Mouse (Mus musculus): ENCODE data around the gene Epha1. TPM values are rescaled to one million over a fixed set of nuclear protein-coding genes. Genes with fewer than 3 reads are reported as not detected.
A peak's percentile ranks its signal among the peaks of the same experiment; 100 is the strongest.

The Epha1 gene
- polyA plus RNA-seq (2015; fragmentation: Nextera tagmentation; extraction: Ambion mirVana), result 0.14 and 0.27 TPM in 2 replicates

DNA sequence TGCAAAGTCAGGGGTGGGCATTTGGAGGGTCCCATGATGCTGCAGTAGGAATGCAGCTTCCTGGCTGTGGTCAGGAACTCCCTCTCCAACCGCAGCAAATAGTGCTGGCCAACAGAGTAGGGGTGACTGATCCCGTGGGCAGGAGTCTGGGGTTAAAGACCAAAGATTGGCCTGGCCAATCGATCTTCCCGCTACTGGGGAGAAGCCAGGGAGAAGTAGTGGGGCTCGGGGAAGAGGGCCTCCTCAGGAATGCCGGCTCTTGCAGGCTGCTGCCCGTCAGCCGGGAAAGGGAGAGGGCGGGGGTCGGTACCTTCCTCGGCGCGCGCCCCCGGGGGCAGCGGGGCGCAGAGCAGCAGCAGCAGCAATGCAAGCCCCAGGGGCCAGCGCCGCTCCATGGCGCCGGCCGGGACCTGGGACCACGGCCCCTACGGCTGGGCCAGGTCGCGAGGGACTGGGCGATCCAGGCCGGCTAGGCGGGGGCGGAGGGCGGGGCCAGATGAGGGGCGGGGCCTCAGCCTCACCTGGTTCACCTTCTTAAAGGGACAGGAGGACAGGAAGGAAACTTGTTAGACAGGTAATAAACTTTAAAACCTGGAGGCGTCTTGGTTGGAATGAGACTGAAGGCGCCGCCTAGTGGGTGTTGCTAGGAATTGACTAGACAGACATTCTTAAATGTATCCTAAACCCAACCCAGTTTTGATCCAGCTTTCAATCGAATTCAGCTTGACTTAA lies at the start of gene Epha1:
Epha1 (minus strand) TSS at position 453 of the 732 bp plus-strand sequence.
- Histone ChIP-seq H3K4me3 (replicated peaks; ENCODE audit: low read length) (peak within 1 kb of the TSS; percentile 37), H3K4me1 (replicated peaks; ENCODE audit: control insufficient read depth, insufficient read depth, low read length) (peaks cover 10% of the 10 kb centered on the region), H3K9me3 (ENCODE audit: control insufficient read depth, low read length) (no peaks in the 10 kb centered on the region), H3K9ac (replicated peaks; ENCODE audit: low read depth, low read length) (no peak within 1 kb of the TSS; the same call in 1 of the 2 replicates), H3K4me2 (ENCODE audit: low read length) (peak within 1 kb of the TSS; percentile 69), H3K27ac (ENCODE audit: low read length) (no peak within 1 kb of the TSS), H3K27me3 (replicated peaks; ENCODE audit: control insufficient read depth, insufficient read depth, low read length) (no peaks in the 10 kb centered on the region; the same call in 1 of the 2 replicates), H3K36me3 (ENCODE audit: control insufficient read depth, insufficient read depth) (no peaks in the 10 kb centered on the region)
- under 1% methylated on average over 35 of the region's 36 CpGs for WGBS
- peak; percentile 61 for ATAC-seq

GRCm38 (mm10) chr6:42421439-42421838 lies 48.4 kb upstream of the Epha1 start:
- Histone ChIP-seq H3K4me1 (replicated peaks; ENCODE audit: control insufficient read depth, insufficient read depth, low read length) (no peaks in the 10 kb centered on the region), H3K27ac (ENCODE audit: low read length) (no peak overlapping the region)
- 88% methylated on average over 2 of the region's 2 CpGs for WGBS

GRCm38 (mm10) chr6:42419443-42419842 lies 46.4 kb upstream of the Epha1 start:
- H3K27ac ChIP-seq (ENCODE audit: low read length), result no peak overlapping the region
- WGBS, result 96% methylated on average over 2 of the region's 2 CpGs
- no peak overlapping the region for H3K4me2 ChIP-seq (ENCODE audit: low read length)
- ATAC-seq, result no peak
- H3K9ac ChIP-seq (replicated peaks; ENCODE audit: low read depth, low read length), result no peak overlapping the region
- H3K4me1 ChIP-seq (replicated peaks; ENCODE audit: control insufficient read depth, insufficient read depth, low read length), result no peaks in the 10 kb centered on the region
- no peaks in the 10 kb centered on the region for H3K27me3 ChIP-seq (replicated peaks; ENCODE audit: control insufficient read depth, insufficient read depth, low read length)
- no peaks in the 10 kb centered on the region for H3K9me3 ChIP-seq (ENCODE audit: control insufficient read depth, low read length)
- H3K4me3 ChIP-seq (replicated peaks; ENCODE audit: low read length), result no peak overlapping the region
- no peaks in the 10 kb centered on the region for H3K36me3 ChIP-seq (ENCODE audit: control insufficient read depth, insufficient read depth)

More at GRCm38 (mm10) chr6:42421439-42421838, 48.4 kb upstream of the Epha1 start:
- H3K9ac ChIP-seq (replicated peaks; ENCODE audit: low read depth, low read length), result no peak overlapping the region
- H3K4me3 ChIP-seq (replicated peaks; ENCODE audit: low read length), result no peak overlapping the region
- H3K27me3 ChIP-seq (replicated peaks; ENCODE audit: control insufficient read depth, insufficient read depth, low read length), result no peaks in the 10 kb centered on the region
- H3K4me2 ChIP-seq (ENCODE audit: low read length), result no peak overlapping the region
- ATAC-seq, result no peak
- no peaks in the 10 kb centered on the region for H3K36me3 ChIP-seq (ENCODE audit: control insufficient read depth, insufficient read depth)
- no peaks in the 10 kb centered on the region for H3K9me3 ChIP-seq (ENCODE audit: control insufficient read depth, low read length)

DNA sequence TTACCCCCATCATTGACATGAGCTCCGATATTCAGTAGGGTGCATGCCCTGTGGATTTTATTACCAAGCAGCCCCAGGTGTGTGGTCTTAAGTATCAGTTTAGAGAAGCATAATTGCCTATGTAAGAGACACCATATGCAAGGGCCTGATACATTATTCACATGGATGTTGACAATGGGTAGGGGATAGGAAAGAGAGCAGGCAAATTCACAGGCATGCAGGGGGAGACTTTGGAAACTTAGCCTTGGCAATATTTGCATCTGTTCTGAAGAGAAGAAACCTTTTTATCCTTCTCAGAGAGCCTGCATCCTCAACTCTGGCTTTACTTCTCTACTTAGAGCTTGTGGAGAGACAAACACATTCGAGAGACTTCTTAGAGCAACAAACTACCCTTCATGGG lies 32.1 kb upstream of the Epha1 start, which contains the start of gene Tas2r135:
Tas2r135 (plus strand) TSS at position 301 of the 400 bp plus-strand sequence.
- Histone ChIP-seq H3K4me3 (replicated peaks; ENCODE audit: low read length) (no peak within 1 kb of the TSS), H3K27me3 (replicated peaks; ENCODE audit: control insufficient read depth, insufficient read depth, low read length) (no peaks in the 10 kb centered on the region), H3K4me1 (replicated peaks; ENCODE audit: control insufficient read depth, insufficient read depth, low read length) (no peaks in the 10 kb centered on the region), H3K9me3 (ENCODE audit: control insufficient read depth, low read length) (no peaks in the 10 kb centered on the region), H3K9ac (replicated peaks; ENCODE audit: low read depth, low read length) (no peak within 1 kb of the TSS), H3K4me2 (ENCODE audit: low read length) (no peak within 1 kb of the TSS), H3K27ac (ENCODE audit: low read length) (no peak within 1 kb of the TSS), H3K36me3 (ENCODE audit: control insufficient read depth, insufficient read depth) (no peaks in the 10 kb centered on the region)
- WGBS, result 85% methylated on average over 2 of the region's 2 CpGs
- no peak for ATAC-seq

- no peak within 1 kb of the TSS for H3K9ac ChIP-seq (replicated peaks; ENCODE audit: low read depth, low read length)
- H3K36me3 ChIP-seq (ENCODE audit: control insufficient read depth, insufficient read depth), result no peaks in the 10 kb centered on the region
- no peaks in the 10 kb centered on the region for H3K9me3 ChIP-seq (ENCODE audit: control insufficient read depth, low read length)
- H3K4me3 ChIP-seq (replicated peaks; ENCODE audit: low read length), result no peak within 1 kb of the TSS
- no peaks in the 10 kb centered on the region for H3K27me3 ChIP-seq (replicated peaks; ENCODE audit: control insufficient read depth, insufficient read depth, low read length)
- 86% methylated on average over 1 of the region's 1 CpGs for WGBS
- H3K27ac ChIP-seq (ENCODE audit: low read length), result no peak within 1 kb of the TSS
- no peaks in the 10 kb centered on the region for H3K4me1 ChIP-seq (replicated peaks; ENCODE audit: control insufficient read depth, insufficient read depth, low read length)
- no peak for ATAC-seq
- H3K4me2 ChIP-seq (ENCODE audit: low read length), result no peak within 1 kb of the TSS
These were observed 26.9 kb upstream of the Epha1 start, which contains the start of gene Tas2r143 for GRCm38 (mm10) chr6:42399938-42400337. Gene Tas2r143, plus strand, starts transcription at chr6:42400238.

GRCm38 (mm10) chr6:42398998-42399397 lies 25.9 kb upstream of the Epha1 start:
- ATAC-seq, result no peak
- no peaks in the 10 kb centered on the region for H3K36me3 ChIP-seq (ENCODE audit: control insufficient read depth, insufficient read depth)
- H3K4me2 ChIP-seq (ENCODE audit: low read length), result no peak overlapping the region
- H3K4me3 ChIP-seq (replicated peaks; ENCODE audit: low read length), result no peak overlapping the region
- H3K27ac ChIP-seq (ENCODE audit: low read length), result no peak overlapping the region
- 96% methylated on average over 1 of the region's 1 CpGs for WGBS
- no peaks in the 10 kb centered on the region for H3K27me3 ChIP-seq (replicated peaks; ENCODE audit: control insufficient read depth, insufficient read depth, low read length)
- no peaks in the 10 kb centered on the region for H3K4me1 ChIP-seq (replicated peaks; ENCODE audit: control insufficient read depth, insufficient read depth, low read length)
- H3K9me3 ChIP-seq (ENCODE audit: control insufficient read depth, low read length), result no peaks in the 10 kb centered on the region
- no peak overlapping the region for H3K9ac ChIP-seq (replicated peaks; ENCODE audit: low read depth, low read length)

DNA sequence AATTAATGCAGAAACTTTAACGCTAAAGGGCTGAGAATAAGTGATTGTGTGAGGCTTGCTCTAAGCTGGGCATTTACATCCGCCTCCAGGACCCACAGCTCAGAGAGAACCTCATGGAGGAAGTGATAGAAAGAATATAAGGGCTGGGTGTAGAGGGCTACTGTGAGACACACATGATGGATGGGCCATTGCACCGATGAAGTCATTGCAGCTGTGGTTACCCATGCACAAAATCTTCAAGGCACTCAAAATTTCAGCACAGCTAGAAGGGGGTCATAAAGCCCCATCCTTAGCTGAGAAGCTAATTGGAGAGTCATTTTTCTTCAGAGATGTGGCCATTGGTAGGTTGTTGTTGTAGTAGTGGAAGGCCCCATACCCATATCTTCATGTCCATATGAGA lies 25.2 kb upstream of the Epha1 start:
- no peak for ATAC-seq
- Histone ChIP-seq H3K27me3 (replicated peaks; ENCODE audit: control insufficient read depth, insufficient read depth, low read length) (no peaks in the 10 kb centered on the region), H3K9ac (replicated peaks; ENCODE audit: low read depth, low read length) (no peak overlapping the region), H3K27ac (ENCODE audit: low read length) (no peak overlapping the region), H3K4me1 (replicated peaks; ENCODE audit: control insufficient read depth, insufficient read depth, low read length) (no peaks in the 10 kb centered on the region), H3K4me2 (ENCODE audit: low read length) (no peak overlapping the region), H3K4me3 (replicated peaks; ENCODE audit: low read length) (no peak overlapping the region), H3K36me3 (ENCODE audit: control insufficient read depth, insufficient read depth) (no peaks in the 10 kb centered on the region), H3K9me3 (ENCODE audit: control insufficient read depth, low read length) (no peaks in the 10 kb centered on the region)
- 92% methylated on average over 3 of the region's 3 CpGs for WGBS

- Histone ChIP-seq H3K27ac (ENCODE audit: low read length) (no peak overlapping the region), H3K27me3 (replicated peaks; ENCODE audit: control insufficient read depth, insufficient read depth, low read length) (no peaks in the 10 kb centered on the region), H3K4me3 (replicated peaks; ENCODE audit: low read length) (no peak overlapping the region), H3K9ac (replicated peaks; ENCODE audit: low read depth, low read length) (no peak overlapping the region), H3K4me2 (ENCODE audit: low read length) (no peak overlapping the region), H3K36me3 (ENCODE audit: control insufficient read depth, insufficient read depth) (no peaks in the 10 kb centered on the region), H3K9me3 (ENCODE audit: control insufficient read depth, low read length) (no peaks in the 10 kb centered on the region), H3K4me1 (replicated peaks; ENCODE audit: control insufficient read depth, insufficient read depth, low read length) (no peaks in the 10 kb centered on the region)
- ATAC-seq, result no peak
- WGBS, result 75% methylated on average over 3 of the region's 3 CpGs
These were observed 24.1 kb upstream of the Epha1 start for GRCm38 (mm10) chr6:42397041-42397657.

DNA sequence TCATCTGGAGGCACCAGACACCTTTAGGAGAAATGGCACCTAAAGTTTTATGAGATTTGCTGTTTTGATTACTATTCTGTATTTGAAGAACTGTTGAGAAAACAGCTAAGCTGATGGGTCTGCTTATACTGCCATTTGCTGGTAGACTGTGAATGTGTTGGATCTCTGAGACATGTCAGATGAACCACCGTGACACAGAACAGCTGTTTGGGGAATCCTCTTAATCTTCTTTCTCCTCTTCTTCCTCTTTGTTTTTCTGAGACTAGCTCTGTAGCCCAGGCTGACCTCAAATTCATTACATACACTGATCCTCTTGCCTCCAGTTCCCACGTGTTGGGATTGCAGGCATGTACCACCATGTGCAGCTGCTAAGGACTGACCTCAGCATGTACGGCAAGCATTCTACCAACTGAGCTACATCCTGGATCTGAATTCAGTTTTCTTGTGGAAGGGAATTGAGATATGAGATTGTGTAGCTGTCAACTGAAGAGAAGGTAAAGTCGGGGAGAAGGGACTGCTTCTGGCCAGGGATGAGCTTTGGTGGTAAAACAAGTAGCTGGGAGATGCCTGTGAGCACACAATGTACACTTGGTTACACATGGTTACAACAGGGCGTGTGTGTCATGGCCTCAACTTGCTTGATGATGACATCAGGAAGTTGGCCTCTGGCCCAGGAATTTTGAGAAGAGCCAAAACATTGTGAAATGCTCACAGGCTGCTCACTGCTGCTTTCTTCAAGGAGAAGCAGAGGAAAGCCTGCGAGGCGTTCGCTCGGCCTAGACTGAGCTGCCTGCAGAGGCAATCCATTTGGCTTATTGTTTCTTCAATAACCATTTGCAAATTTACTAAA lies 23.1 kb upstream of the Epha1 start:
- no peak overlapping the region for H3K4me3 ChIP-seq (replicated peaks; ENCODE audit: low read length)
- H3K9ac ChIP-seq (replicated peaks; ENCODE audit: low read depth, low read length), result no peak overlapping the region
- WGBS, result 62% methylated on average over 9 of the region's 9 CpGs
- H3K27me3 ChIP-seq (replicated peaks; ENCODE audit: control insufficient read depth, insufficient read depth, low read length), result no peaks in the 10 kb centered on the region
- H3K27ac ChIP-seq (ENCODE audit: low read length), result no peak overlapping the region
- no peak for ATAC-seq
- no peaks in the 10 kb centered on the region for H3K4me1 ChIP-seq (replicated peaks; ENCODE audit: control insufficient read depth, insufficient read depth, low read length)
- no peak overlapping the region for H3K4me2 ChIP-seq (ENCODE audit: low read length)
- no peaks in the 10 kb centered on the region for H3K9me3 ChIP-seq (ENCODE audit: control insufficient read depth, low read length)
- H3K36me3 ChIP-seq (ENCODE audit: control insufficient read depth, insufficient read depth), result no peaks in the 10 kb centered on the region

Data from forebrain, embryonic 16.5 days (tissue).